Mouse (Mus musculus): Measurements from ENCODE around the gene Gm17018. TPM values are rescaled to one million over a fixed set of nuclear protein-coding genes. Genes with fewer than 3 reads are reported as not detected.

The Gm17018 gene
- polyA plus RNA-seq, 1 experiment from 2014 or later = 46.9 TPM

- Histone ChIP-seq H3K27ac (replicated peaks) (no peak overlapping the region), H3K9me3 (no peaks in the 10 kb centered on the region), H3K9ac (replicated peaks) (no peak overlapping the region), H3K4me3 (no peak overlapping the region), H3K4me1 (no peaks in the 10 kb centered on the region), H3K4me2 (replicated peaks) (no peak overlapping the region), H3K36me3 (peaks cover 27% of the 10 kb centered on the region), H3K27me3 (no peaks in the 10 kb centered on the region)
- 26% methylated on average over 12 of the region's 12 CpGs for WGBS
- ATAC-seq (replicated peaks) = no peak
Observed at GRCm38 (mm10) chr19:45580235-45580634, 19.8 kb downstream of the Gm17018 start.

- H3K36me3 ChIP-seq = peaks cover 27% of the 10 kb centered on the region
- no peak overlapping the region for H3K27ac ChIP-seq (replicated peaks)
- no peak for ATAC-seq (replicated peaks)
- no peak overlapping the region for H3K4me3 ChIP-seq
- no peak overlapping the region for H3K9ac ChIP-seq (replicated peaks)
- WGBS = 64% methylated on average over 3 of the region's 3 CpGs
- peaks cover 6% of the 10 kb centered on the region; the same call in 1 of the 2 replicates for H3K27me3 ChIP-seq
- no peaks in the 10 kb centered on the region for H3K4me1 ChIP-seq
- H3K9me3 ChIP-seq = no peaks in the 10 kb centered on the region
- H3K4me2 ChIP-seq (replicated peaks) = no peak overlapping the region
Observed at GRCm38 (mm10) chr19:45581257-45581656, 20.8 kb downstream of the Gm17018 start.

GRCm38 (mm10) chr19:45582161-45582560, 21.7 kb downstream of the Gm17018 start:
- no peak for ATAC-seq (replicated peaks)
- peaks cover 13% of the 10 kb centered on the region; the same call in 1 of the 2 replicates for H3K27me3 ChIP-seq
- H3K27ac ChIP-seq (replicated peaks) = no peak overlapping the region
- WGBS = 17% methylated on average over 8 of the region's 8 CpGs
- no peak overlapping the region for H3K9ac ChIP-seq (replicated peaks)
- peaks cover 27% of the 10 kb centered on the region for H3K36me3 ChIP-seq
- no peaks in the 10 kb centered on the region for H3K9me3 ChIP-seq
- no peak overlapping the region for H3K4me3 ChIP-seq
- H3K4me1 ChIP-seq = no peaks in the 10 kb centered on the region
- no peak overlapping the region for H3K4me2 ChIP-seq (replicated peaks)

- Histone ChIP-seq H3K4me1 (no peaks in the 10 kb centered on the region), H3K4me3 (no peak overlapping the region), H3K4me2 (replicated peaks) (no peak overlapping the region), H3K27ac (replicated peaks) (no peak overlapping the region), H3K27me3 (peaks cover 17% of the 10 kb centered on the region; the same call in 1 of the 2 replicates), H3K36me3 (peaks cover 19% of the 10 kb centered on the region), H3K9ac (replicated peaks) (no peak overlapping the region), H3K9me3 (no peaks in the 10 kb centered on the region)
- ATAC-seq (replicated peaks) = no peak
- WGBS = 90% methylated on average over 6 of the region's 6 CpGs
Observed at GRCm38 (mm10) chr19:45583136-45583535, 22.7 kb downstream of the Gm17018 start.

- ATAC-seq (replicated peaks) = no peak
- Histone ChIP-seq H3K27ac (replicated peaks) (no peak overlapping the region), H3K27me3 (peaks cover 28% of the 10 kb centered on the region; the same call in 1 of the 2 replicates), H3K9me3 (no peaks in the 10 kb centered on the region), H3K4me1 (no peaks in the 10 kb centered on the region), H3K4me2 (replicated peaks) (no peak overlapping the region), H3K4me3 (no peak overlapping the region), H3K36me3 (peaks cover 7% of the 10 kb centered on the region), H3K9ac (replicated peaks) (no peak overlapping the region)
- 66% methylated on average over 9 of the region's 9 CpGs for WGBS
Observed at GRCm38 (mm10) chr19:45584856-45585620, 24.6 kb downstream of the Gm17018 start.

GRCm38 (mm10) chr19:45586850-45587249, 26.4 kb downstream of the Gm17018 start:
- 32% methylated on average over 3 of the region's 3 CpGs for WGBS
- no peak for ATAC-seq (replicated peaks)
- Histone ChIP-seq H3K36me3 (no peaks in the 10 kb centered on the region), H3K4me1 (no peaks in the 10 kb centered on the region), H3K9me3 (no peaks in the 10 kb centered on the region), H3K9ac (replicated peaks) (no peak overlapping the region), H3K4me3 (no peak overlapping the region), H3K27me3 (peaks cover 37% of the 10 kb centered on the region), H3K27ac (replicated peaks) (no peak overlapping the region), H3K4me2 (replicated peaks) (no peak overlapping the region)

GRCm38 (mm10) chr19:45587509-45588292, 27.3 kb downstream of the Gm17018 start:
- H3K36me3 ChIP-seq = no peaks in the 10 kb centered on the region
- H3K4me1 ChIP-seq = no peaks in the 10 kb centered on the region
- no peak overlapping the region for H3K27ac ChIP-seq (replicated peaks)
- no peak overlapping the region for H3K4me3 ChIP-seq
- no peaks in the 10 kb centered on the region for H3K9me3 ChIP-seq
- no peak for ATAC-seq (replicated peaks)
- H3K4me2 ChIP-seq (replicated peaks) = no peak overlapping the region
- no peak overlapping the region for H3K9ac ChIP-seq (replicated peaks)
- WGBS = 86% methylated on average over 6 of the region's 6 CpGs
- H3K27me3 ChIP-seq = peaks cover 45% of the 10 kb centered on the region

- no peak overlapping the region for H3K27ac ChIP-seq (replicated peaks)
- H3K36me3 ChIP-seq = no peaks in the 10 kb centered on the region
- H3K27me3 ChIP-seq = peaks cover 66% of the 10 kb centered on the region
- WGBS = 95% methylated on average over 6 of the region's 6 CpGs
- no peaks in the 10 kb centered on the region for H3K9me3 ChIP-seq
- H3K4me2 ChIP-seq (replicated peaks) = no peak overlapping the region
- no peak overlapping the region for H3K4me3 ChIP-seq
- no peak overlapping the region for H3K9ac ChIP-seq (replicated peaks)
- H3K4me1 ChIP-seq = no peaks in the 10 kb centered on the region
- no peak for ATAC-seq (replicated peaks)
Observed at GRCm38 (mm10) chr19:45589761-45590160, 29.3 kb downstream of the Gm17018 start.

- Histone ChIP-seq H3K36me3 (no peaks in the 10 kb centered on the region), H3K4me1 (peaks cover 10% of the 10 kb centered on the region), H3K9ac (replicated peaks) (no peak overlapping the region), H3K4me2 (replicated peaks) (no peak overlapping the region), H3K27me3 (peaks cover 64% of the 10 kb centered on the region), H3K9me3 (no peaks in the 10 kb centered on the region), H3K27ac (replicated peaks) (no peak overlapping the region), H3K4me3 (no peak overlapping the region)
- ATAC-seq (replicated peaks) = no peak
- 83% methylated on average over 7 of the region's 7 CpGs for WGBS
Observed at GRCm38 (mm10) chr19:45591704-45592103, 31.3 kb downstream of the Gm17018 start.

GRCm38 (mm10) chr19:45592916-45593315, 32.5 kb downstream of the Gm17018 start:
- ATAC-seq (replicated peaks) = no peak
- H3K4me3 ChIP-seq = no peak overlapping the region
- no peaks in the 10 kb centered on the region for H3K9me3 ChIP-seq
- H3K9ac ChIP-seq (replicated peaks) = no peak overlapping the region
- H3K36me3 ChIP-seq = no peaks in the 10 kb centered on the region
- peaks cover 10% of the 10 kb centered on the region for H3K4me1 ChIP-seq
- no peak overlapping the region for H3K27ac ChIP-seq (replicated peaks)
- H3K27me3 ChIP-seq = peaks cover 69% of the 10 kb centered on the region
- WGBS = 80% methylated on average over 9 of the region's 9 CpGs
- H3K4me2 ChIP-seq (replicated peaks) = no peak overlapping the region

GRCm38 (mm10) chr19:45594079-45594478, 33.7 kb downstream of the Gm17018 start:
- ATAC-seq (replicated peaks) = no peak
- no peak overlapping the region for H3K4me3 ChIP-seq
- H3K27me3 ChIP-seq = peaks cover 70% of the 10 kb centered on the region
- no peak overlapping the region for H3K27ac ChIP-seq (replicated peaks)
- no peaks in the 10 kb centered on the region for H3K9me3 ChIP-seq
- 92% methylated on average over 7 of the region's 7 CpGs for WGBS
- peaks cover 10% of the 10 kb centered on the region for H3K4me1 ChIP-seq
- H3K9ac ChIP-seq (replicated peaks) = no peak overlapping the region
- H3K36me3 ChIP-seq = no peaks in the 10 kb centered on the region
- no peak overlapping the region for H3K4me2 ChIP-seq (replicated peaks)

- 84% methylated on average over 6 of the region's 6 CpGs for WGBS
- Histone ChIP-seq H3K27ac (replicated peaks) (no peak overlapping the region), H3K27me3 (peaks cover 79% of the 10 kb centered on the region), H3K36me3 (no peaks in the 10 kb centered on the region), H3K9me3 (no peaks in the 10 kb centered on the region), H3K9ac (replicated peaks) (no peak overlapping the region), H3K4me3 (no peak overlapping the region), H3K4me1 (peaks cover 10% of the 10 kb centered on the region), H3K4me2 (replicated peaks) (no peak overlapping the region)
- ATAC-seq (replicated peaks) = no peak
Observed at GRCm38 (mm10) chr19:45595481-45595880, 35.1 kb downstream of the Gm17018 start.

Measured in forebrain, embryonic 15.5 days (tissue).